Mouse (Mus musculus): ENCODE measurements at regions not wholly inside any gene's neighbourhood (a gene's known extent, or its start where the extent isn't known, plus 50 kb on each side); places are given as distances from the start of the nearest gene placed in this dataset.

DNA sequence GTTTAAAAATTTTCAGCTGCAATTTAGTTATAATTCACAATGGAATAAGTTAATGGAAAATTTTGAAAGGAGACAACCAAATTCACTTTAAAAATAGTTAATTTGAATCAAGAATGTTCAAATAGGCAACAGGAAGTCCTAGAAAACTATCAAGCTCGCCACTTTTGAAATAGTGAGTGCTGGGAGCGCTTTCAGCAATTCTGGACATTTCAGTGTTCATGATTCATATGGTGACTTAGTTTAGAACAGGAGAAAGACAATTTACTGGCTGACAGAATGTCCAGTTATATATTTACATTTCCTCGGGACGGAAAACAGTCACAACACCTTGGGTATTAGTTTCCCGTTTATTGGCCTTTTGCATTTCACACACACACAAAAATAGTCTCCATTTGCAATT lies 691.9 kb upstream of the Adgrl2 start:
- DNase-seq (ENCODE audit: low spot score in 2 of 2) = no peak
- intact Hi-C loops (cut with DNase I) = no loop called here

- no peak for DNase-seq (ENCODE audit: low spot score in 2 of 2)
- intact Hi-C loops (cut with DNase I) = no loop called here
Observed at GRCm38 (mm10) chr3:149673926-149674325, 683.6 kb upstream of the Adgrl2 start.

- intact Hi-C loops (cut with DNase I) = no loop called here
- DNase-seq (ENCODE audit: low spot score in 2 of 2) = no peak
Observed at GRCm38 (mm10) chr3:149664624-149665023, 674.3 kb upstream of the Adgrl2 start.

DNA sequence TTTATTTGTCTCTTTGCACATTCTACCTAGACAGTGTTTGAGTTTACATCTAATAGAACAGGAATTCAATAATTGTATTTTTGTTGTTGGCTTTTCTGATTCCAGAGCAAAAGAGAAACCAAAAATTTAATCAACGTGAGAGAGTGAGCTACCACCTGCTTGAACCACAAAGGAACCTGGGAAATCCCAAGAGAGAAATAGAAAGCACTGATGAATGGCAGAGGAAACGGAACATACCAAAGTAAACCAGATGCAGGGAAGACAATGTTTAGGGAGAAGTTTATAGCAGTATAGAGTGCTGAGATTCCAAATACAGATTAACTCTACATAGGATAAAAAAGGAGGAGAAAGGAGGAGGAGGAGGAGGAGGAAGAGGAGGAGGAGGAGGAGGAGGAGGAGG lies 648.0 kb upstream of the Adgrl2 start:
- DNase-seq (ENCODE audit: low spot score in 2 of 2) = no peak
- intact Hi-C loops (cut with DNase I) = no loop called here

DNA sequence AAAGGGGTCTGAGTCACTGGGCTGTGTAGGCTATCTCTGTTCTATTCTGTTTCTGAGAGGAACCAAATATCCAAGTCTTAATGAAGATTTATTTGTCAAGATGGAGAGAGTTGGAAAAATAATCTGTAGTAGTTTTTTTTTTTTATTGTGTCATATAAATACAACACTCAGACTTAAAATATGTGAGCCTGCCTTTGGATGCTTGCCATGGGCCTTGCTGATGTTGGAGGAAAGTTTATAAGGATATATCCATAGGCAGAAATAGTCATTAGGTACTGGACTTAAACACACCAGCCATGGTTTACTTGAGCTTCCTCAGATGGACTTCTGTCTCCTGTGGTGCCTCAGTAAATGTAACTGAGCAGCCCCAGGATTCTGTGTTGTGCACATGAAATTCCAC lies 635.8 kb upstream of the Adgrl2 start:
- no peak for DNase-seq (ENCODE audit: low spot score in 2 of 2)
- intact Hi-C loops (cut with DNase I) = no loop called here

GRCm38 (mm10) chr3:149625497-149625896 lies 635.1 kb upstream of the Adgrl2 start:
- intact Hi-C loops (cut with DNase I) = no loop called here
- DNase-seq (ENCODE audit: low spot score in 2 of 2) = no peak

- no peak for DNase-seq (ENCODE audit: low spot score in 2 of 2)
- intact Hi-C loops (cut with DNase I) = no loop called here
Observed at GRCm38 (mm10) chr3:149625066-149625465, 634.7 kb upstream of the Adgrl2 start.

DNA sequence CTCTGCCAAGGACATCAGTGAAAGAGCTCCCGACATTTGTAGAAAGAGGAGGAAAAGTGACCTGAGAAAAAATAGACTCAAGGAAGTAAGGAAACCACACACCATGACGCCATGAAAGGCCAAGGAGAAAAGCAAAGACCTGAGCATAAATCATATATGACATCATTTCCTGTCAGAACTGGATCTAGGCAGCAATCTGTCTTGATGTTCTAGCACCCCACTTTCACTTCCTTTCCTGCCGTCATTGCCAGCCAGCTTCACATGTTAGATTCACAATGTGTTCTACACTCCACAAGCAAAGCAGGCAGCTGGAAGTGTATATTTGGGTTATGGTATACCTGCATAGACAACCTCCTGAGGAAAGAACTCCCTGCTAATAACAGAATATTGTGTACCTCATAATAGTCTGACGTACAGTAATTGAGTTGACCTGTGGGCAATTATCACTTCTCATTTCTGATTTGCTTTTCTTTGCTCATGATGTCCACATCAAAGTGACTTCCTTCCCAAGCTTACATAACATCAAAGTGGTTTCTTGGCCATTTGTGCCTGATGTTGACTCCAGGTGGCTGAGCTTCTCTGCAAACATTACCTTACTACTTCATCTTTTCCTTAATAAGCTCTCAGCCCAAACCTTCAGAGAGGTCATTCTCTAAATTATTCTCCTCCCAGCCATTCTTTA lies 633.6 kb upstream of the Adgrl2 start:
- intact Hi-C loops (cut with DNase I) = no loop called here

DNA sequence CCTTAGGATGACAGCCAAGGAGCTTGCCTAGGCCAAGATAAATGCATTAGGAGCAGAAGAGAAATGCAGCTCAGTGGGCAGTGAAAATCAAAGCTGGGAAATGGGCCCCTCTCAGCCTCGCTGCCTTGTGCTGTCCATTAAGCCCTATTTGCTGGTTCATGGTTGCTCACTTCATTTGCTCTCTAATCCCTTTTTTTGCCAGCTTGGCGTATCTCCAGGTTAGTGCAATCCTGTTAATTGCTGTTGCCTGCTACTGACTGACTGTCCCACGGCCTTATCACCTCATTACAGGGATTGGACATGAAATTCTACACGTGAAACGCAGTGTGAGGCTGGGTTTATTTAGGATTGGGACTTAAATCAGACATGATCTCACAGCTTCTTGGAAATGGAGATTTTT lies 613.5 kb upstream of the Adgrl2 start:
- no peak for DNase-seq (ENCODE audit: low spot score in 2 of 2)
- intact Hi-C loops (cut with DNase I) = no loop called here

More for the DNA sequence above, 633.6 kb upstream of the Adgrl2 start:
- DNase-seq (ENCODE audit: low spot score in 2 of 2) = no peak

GRCm38 (mm10) chr3:149601276-149601675 lies 610.9 kb upstream of the Adgrl2 start:
- DNase-seq (ENCODE audit: low spot score in 2 of 2) = no peak
- intact Hi-C loops (cut with DNase I) = no loop called here

DNA sequence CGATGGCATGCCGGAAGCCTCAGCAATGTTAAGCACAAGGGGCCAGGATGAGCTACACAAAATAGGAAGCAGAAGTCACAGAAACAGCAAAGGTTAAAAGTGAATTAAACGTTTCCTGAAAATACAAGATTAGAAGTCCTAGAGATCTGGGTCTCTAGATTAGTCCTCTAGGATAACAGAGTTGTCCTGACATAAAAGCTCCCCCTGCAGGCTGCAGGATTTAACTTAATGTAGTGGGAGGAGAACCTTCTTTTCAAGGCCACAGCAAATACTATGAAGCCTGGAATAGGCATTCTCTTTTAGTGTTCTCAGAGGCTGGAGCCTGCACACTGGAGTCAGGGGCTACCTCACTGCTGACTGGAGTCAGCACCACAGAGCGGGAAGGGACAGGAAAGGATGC lies 604.1 kb upstream of the Adgrl2 start:
- intact Hi-C loops (cut with DNase I) = no loop called here
- DNase-seq (ENCODE audit: low spot score in 2 of 2) = no peak

DNA sequence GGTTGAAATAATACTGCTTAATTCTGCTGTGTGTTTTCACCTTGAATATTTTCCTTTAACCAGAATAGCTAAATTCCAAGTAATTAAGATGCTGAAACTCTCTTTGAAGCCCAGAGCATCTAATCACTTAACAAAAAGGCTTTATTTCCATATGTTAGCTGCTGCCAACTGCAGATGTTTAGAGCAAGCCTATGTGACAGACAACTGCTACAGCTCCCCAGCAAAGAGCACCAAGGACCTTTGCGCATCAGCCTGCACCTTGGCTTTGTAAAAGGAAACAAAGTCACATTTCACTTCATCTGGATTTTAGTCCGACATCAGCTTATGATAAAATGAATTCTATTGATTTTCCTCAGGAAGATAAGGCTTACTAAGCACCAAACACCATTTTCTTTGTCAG lies 595.4 kb upstream of the Adgrl2 start:
- intact Hi-C loops (cut with DNase I) = no loop called here
- no peak for DNase-seq (ENCODE audit: low spot score in 2 of 2)

- intact Hi-C loops (cut with DNase I) = no loop called here
- DNase-seq (ENCODE audit: low spot score in 2 of 2) = no peak
Observed at GRCm38 (mm10) chr3:149581141-149581540, 590.8 kb upstream of the Adgrl2 start.

- intact Hi-C loops (cut with DNase I) = no loop called here
- no peak for DNase-seq (ENCODE audit: low spot score in 2 of 2)
Observed at GRCm38 (mm10) chr3:149575678-149576077, 585.3 kb upstream of the Adgrl2 start.

GRCm38 (mm10) chr3:149566853-149567252 lies 576.5 kb upstream of the Adgrl2 start:
- intact Hi-C loops (cut with DNase I) = no loop called here
- no peak for DNase-seq (ENCODE audit: low spot score in 2 of 2)

- no peak for DNase-seq (ENCODE audit: low spot score in 2 of 2)
- intact Hi-C loops (cut with DNase I) = no loop called here
Observed at GRCm38 (mm10) chr3:149550231-149550951, 560.0 kb upstream of the Adgrl2 start.

- intact Hi-C loops (cut with DNase I) = no loop called here
- DNase-seq (ENCODE audit: low spot score in 2 of 2) = no peak
Observed at GRCm38 (mm10) chr3:149547045-149547444, 556.7 kb upstream of the Adgrl2 start.

DNA sequence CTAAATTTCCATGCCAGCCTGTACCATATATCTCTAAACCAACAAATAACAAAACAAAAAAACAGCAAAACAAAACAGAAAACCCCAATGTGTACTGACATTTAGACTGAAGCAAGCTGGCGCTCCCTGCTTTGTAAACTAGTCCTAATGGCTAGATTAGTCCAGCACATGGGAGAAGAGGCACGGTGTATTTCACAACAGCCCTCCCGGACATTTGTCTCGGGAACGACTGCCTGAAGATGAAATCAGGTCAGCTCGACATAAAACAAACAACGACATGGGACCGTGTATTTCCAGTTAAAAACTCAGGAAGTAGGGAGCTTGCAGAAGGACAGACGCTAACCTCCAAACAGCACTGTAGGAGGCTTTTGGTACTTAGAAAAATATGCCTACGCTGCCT lies 555.9 kb upstream of the Adgrl2 start:
- intact Hi-C loops (cut with DNase I) = no loop called here
- no peak for DNase-seq (ENCODE audit: low spot score in 2 of 2)

DNA sequence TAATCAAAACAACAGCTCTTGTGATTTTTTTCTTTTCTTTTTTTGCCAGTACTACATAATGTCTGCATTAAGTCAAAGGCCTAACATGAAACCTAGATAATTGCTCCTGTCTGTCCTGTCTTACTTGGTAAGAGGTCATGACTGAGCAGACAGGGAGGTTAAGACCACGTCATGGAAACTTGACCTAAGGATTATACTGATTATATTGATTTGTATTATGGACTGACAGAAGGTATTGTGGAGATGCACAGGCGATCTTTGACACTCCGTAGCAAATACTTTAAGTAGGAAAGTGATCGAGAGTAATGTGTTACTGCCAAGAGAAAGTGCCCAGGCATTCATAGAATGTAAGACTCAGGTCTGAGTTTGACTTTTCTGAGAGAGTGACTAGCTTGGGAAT lies 543.8 kb upstream of the Adgrl2 start:
- no peak for DNase-seq (ENCODE audit: low spot score in 2 of 2)
- intact Hi-C loops (cut with DNase I) = no loop called here

DNA sequence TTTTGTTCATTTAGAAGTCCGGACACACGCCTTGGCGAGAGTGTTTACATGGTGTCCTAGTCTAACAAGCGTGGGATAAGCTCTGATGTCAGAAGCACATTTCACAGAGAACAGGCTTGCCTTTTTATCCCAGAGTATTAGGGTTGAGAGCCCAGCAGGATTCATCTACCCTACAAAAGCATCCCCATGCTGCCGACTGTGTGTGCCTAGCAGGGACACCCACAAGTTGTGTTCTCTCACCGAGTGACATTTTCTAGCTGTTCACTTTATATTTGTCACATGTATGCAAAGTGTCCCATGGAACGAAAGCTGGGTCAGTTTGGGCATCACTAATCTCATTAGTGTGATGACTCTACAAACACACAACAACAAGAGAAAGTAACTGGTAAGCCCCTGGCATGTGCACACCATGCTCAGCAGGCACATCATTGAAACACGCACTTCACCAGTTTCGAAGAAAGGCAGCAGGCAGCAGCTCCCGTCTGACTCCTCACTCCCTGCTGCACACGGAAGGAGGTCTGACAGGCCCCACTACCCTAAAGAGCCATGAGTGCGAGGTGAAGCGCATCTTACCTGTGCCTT lies 539.8 kb upstream of the Adgrl2 start:
- intact Hi-C loops (cut with DNase I) = no loop called here
- no peak for DNase-seq (ENCODE audit: low spot score in 2 of 2)

GRCm38 (mm10) chr3:149526509-149526908 lies 536.2 kb upstream of the Adgrl2 start:
- intact Hi-C loops (cut with DNase I) = no loop called here
- DNase-seq (ENCODE audit: low spot score in 2 of 2) = no peak
